Mouse (Mus musculus): Measurements from ENCODE around the gene Auts2. TPM values are rescaled to one million over a fixed set of nuclear protein-coding genes. Genes with fewer than 3 reads are reported as not detected.

The Auts2 gene
- polyA plus RNA-seq, 1 experiment from 2014 or later = 90.6 TPM

- H3K9me3 ChIP-seq (replicated peaks) = no peaks in the 10 kb centered on the region
- no peak overlapping the region for H3K27ac ChIP-seq
- H3K27me3 ChIP-seq = no peaks in the 10 kb centered on the region
- H3K4me2 ChIP-seq (replicated peaks) = no peak overlapping the region
- no peak for ATAC-seq (ENCODE audit: low FRiP score)
- no peak overlapping the region for H3K9ac ChIP-seq
- H3K4me3 ChIP-seq = no peak overlapping the region
- no peaks in the 10 kb centered on the region for H3K36me3 ChIP-seq
- WGBS = 80% methylated on average over 10 of the region's 10 CpGs
- peaks cover 10% of the 10 kb centered on the region for H3K4me1 ChIP-seq
Measured at GRCm38 (mm10) chr5:131812483-131813063, 730.6 kb downstream of the Auts2 start.

DNA sequence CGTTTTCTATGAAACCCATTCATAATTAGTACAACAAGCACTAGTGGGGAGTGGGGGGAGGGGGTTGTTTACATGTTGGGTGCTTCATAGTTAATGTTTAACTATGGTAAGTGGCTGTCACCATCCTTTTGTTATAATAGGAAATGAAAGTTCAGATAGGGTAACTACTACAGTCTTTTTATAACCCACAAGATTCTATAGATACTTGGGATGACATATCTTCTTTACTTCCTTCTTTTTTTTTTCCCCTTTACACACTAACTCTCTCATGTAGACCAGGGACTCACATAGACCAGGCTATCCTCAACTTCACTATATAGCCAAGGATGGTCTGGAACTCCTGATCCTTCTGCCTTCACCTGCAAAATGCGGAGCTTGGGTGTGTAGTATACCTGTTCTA, 736.8 kb downstream of the Auts2 start:
- WGBS = 89% methylated on average over 2 of the region's 2 CpGs
- peaks cover 30% of the 10 kb centered on the region for H3K4me1 ChIP-seq

GRCm38 (mm10) chr5:131805277-131805676, 737.9 kb downstream of the Auts2 start:
- Histone ChIP-seq H3K27me3 (no peaks in the 10 kb centered on the region), H3K36me3 (no peaks in the 10 kb centered on the region), H3K4me2 (replicated peaks) (no peak overlapping the region), H3K4me3 (no peak overlapping the region), H3K9me3 (replicated peaks) (no peaks in the 10 kb centered on the region), H3K27ac (no peak overlapping the region), H3K9ac (no peak overlapping the region), H3K4me1 (peaks cover 30% of the 10 kb centered on the region)
- 79% methylated on average over 4 of the region's 4 CpGs for WGBS
- ATAC-seq (ENCODE audit: low FRiP score) = no peak

More for the DNA sequence above, 736.8 kb downstream of the Auts2 start:
- no peak overlapping the region for H3K27ac ChIP-seq
- no peak overlapping the region for H3K9ac ChIP-seq
- no peak overlapping the region for H3K4me3 ChIP-seq
- no peak overlapping the region for H3K4me2 ChIP-seq (replicated peaks)
- no peaks in the 10 kb centered on the region for H3K9me3 ChIP-seq (replicated peaks)
- ATAC-seq (ENCODE audit: low FRiP score) = no peak
- H3K36me3 ChIP-seq = no peaks in the 10 kb centered on the region
- no peaks in the 10 kb centered on the region for H3K27me3 ChIP-seq

DNA sequence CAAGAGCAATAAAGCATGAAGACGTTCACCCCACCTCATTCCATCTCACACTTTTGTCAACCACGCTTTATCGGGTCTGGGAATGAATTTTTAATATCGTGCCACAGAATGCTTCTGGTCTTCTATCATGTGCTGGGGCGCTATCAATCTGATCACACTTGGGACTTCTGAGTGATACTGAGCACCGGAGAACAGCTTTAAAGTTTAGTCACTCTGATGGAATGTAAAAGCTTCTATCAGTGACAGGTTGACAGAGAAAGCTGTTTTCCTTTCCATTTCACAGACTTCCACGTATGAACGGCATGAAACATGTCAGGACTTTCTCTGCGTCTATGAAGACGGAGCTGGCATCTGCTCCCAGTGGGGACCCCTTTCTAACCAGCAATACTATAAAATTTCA, 739.5 kb downstream of the Auts2 start:
- Histone ChIP-seq H3K9me3 (replicated peaks) (no peaks in the 10 kb centered on the region), H3K27ac (no peak overlapping the region; the same call in 1 of the 2 replicates), H3K9ac (no peak overlapping the region), H3K4me3 (no peak overlapping the region), H3K4me1 (peaks cover 34% of the 10 kb centered on the region), H3K27me3 (no peaks in the 10 kb centered on the region; the same call in 1 of the 2 replicates), H3K36me3 (no peaks in the 10 kb centered on the region), H3K4me2 (replicated peaks) (no peak overlapping the region)
- WGBS = 65% methylated on average over 10 of the region's 10 CpGs
- no peak for ATAC-seq (ENCODE audit: low FRiP score)

DNA sequence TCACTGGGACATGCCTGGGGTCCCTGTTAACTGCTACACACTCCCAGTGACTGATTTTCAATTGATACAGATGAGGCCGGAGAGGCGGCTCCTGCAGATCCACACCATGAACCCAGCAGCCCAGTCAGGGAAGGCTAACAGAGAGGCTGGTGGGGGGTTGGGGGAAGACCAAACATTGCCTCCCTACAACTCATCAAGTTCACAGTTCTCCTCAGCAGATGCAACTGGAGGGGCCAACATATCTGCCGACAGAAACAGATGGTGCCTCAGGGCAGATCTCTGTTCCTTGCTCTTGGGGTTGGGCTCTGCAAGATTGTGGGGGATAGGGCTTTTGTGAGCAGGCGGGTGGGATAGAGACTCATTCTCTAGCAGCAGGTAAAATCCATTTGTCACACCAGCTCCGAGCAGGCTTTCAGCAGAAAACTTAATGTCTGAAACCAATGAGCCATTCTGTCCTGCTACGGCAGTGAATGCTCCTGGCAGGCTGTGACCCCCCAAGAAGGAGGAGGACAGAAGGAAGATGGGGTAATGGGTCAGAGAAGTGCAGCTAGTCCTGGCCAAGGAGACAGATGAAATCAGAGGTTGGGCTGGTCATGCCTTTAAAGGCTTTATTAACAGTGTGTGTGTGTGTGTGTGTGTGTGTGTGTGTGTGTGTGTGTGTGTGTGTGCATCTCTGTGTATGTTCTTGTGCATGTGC, 740.7 kb downstream of the Auts2 start:
- H3K4me3 ChIP-seq = no peak overlapping the region
- no peak overlapping the region for H3K9ac ChIP-seq
- ATAC-seq (ENCODE audit: low FRiP score) = peak; percentile 78
- no peak overlapping the region for H3K4me2 ChIP-seq (replicated peaks)
- 19% methylated on average over 6 of the region's 6 CpGs for WGBS
- H3K27ac ChIP-seq = peak overlapping the region; percentile 73
- H3K27me3 ChIP-seq = no peaks in the 10 kb centered on the region; the same call in 1 of the 2 replicates
- no peaks in the 10 kb centered on the region for H3K36me3 ChIP-seq
- H3K9me3 ChIP-seq (replicated peaks) = no peaks in the 10 kb centered on the region
- H3K4me1 ChIP-seq = peaks cover 39% of the 10 kb centered on the region

GRCm38 (mm10) chr5:131801924-131802323, 741.2 kb downstream of the Auts2 start:
- H3K9ac ChIP-seq = no peak overlapping the region
- H3K4me2 ChIP-seq (replicated peaks) = no peak overlapping the region
- H3K27ac ChIP-seq = peak overlapping the region; percentile 73
- no peak overlapping the region for H3K4me3 ChIP-seq
- 56% methylated on average over 6 of the region's 6 CpGs for WGBS
- H3K36me3 ChIP-seq = no peaks in the 10 kb centered on the region
- no peaks in the 10 kb centered on the region for H3K9me3 ChIP-seq (replicated peaks)
- ATAC-seq (ENCODE audit: low FRiP score) = peak; percentile 44
- peaks cover 41% of the 10 kb centered on the region for H3K4me1 ChIP-seq
- H3K27me3 ChIP-seq = no peaks in the 10 kb centered on the region; the same call in 1 of the 2 replicates

DNA sequence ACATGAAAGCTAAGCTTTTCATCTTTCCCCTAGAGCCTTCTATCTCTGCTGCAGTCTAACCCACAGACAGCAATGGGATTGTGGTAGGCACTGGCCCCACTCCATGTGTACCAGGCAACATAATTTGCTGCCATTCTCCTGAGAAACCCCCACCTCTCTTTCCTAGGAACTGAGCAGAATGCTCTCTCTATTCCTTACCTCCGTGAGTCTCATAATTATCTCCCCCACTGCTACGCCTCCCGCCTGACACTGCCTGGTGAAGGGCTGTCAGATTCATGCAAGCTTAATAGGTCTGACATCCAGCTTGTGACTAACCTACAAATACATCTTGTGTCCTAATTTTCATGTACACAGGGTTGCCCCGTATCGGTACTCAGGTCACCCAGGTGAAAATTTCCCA, 744.8 kb downstream of the Auts2 start:
- Histone ChIP-seq H3K4me3 (no peak overlapping the region), H3K4me2 (replicated peaks) (no peak overlapping the region), H3K4me1 (peaks cover 52% of the 10 kb centered on the region), H3K27ac (peak overlapping the region; percentile 32; the same call in 1 of the 2 replicates), H3K27me3 (peaks cover 4% of the 10 kb centered on the region; the same call in 1 of the 2 replicates), H3K9ac (no peak overlapping the region), H3K9me3 (replicated peaks) (no peaks in the 10 kb centered on the region), H3K36me3 (no peaks in the 10 kb centered on the region)
- WGBS = 46% methylated on average over 5 of the region's 5 CpGs
- no peak for ATAC-seq (ENCODE audit: low FRiP score)

DNA sequence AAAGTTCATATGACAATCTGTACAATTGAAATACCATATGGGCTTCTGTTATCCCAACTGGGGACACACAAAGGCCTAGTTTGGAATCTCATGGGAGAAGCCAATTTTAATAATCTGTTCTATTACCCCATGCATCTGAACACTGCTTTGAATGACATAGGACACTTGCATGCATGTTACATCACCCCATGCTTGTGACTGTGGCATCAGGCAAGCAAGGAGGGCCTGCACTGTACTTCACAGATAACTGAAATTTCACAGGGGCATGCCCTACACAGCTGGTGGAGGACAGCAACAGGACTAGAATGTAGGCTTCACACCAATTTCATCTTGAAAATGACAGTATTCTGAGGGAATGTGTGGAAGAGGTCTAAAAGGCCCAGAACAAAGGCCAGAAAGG, 746.1 kb downstream of the Auts2 start:
- no peak overlapping the region for H3K4me3 ChIP-seq
- H3K4me1 ChIP-seq = peaks cover 47% of the 10 kb centered on the region
- no peaks in the 10 kb centered on the region for H3K36me3 ChIP-seq
- no peak overlapping the region for H3K4me2 ChIP-seq (replicated peaks)
- H3K9ac ChIP-seq = no peak overlapping the region
- no peak for ATAC-seq (ENCODE audit: low FRiP score)
- no peaks in the 10 kb centered on the region for H3K9me3 ChIP-seq (replicated peaks)
- peaks cover 4% of the 10 kb centered on the region; the same call in 1 of the 2 replicates for H3K27me3 ChIP-seq
- no peak overlapping the region for H3K27ac ChIP-seq

DNA sequence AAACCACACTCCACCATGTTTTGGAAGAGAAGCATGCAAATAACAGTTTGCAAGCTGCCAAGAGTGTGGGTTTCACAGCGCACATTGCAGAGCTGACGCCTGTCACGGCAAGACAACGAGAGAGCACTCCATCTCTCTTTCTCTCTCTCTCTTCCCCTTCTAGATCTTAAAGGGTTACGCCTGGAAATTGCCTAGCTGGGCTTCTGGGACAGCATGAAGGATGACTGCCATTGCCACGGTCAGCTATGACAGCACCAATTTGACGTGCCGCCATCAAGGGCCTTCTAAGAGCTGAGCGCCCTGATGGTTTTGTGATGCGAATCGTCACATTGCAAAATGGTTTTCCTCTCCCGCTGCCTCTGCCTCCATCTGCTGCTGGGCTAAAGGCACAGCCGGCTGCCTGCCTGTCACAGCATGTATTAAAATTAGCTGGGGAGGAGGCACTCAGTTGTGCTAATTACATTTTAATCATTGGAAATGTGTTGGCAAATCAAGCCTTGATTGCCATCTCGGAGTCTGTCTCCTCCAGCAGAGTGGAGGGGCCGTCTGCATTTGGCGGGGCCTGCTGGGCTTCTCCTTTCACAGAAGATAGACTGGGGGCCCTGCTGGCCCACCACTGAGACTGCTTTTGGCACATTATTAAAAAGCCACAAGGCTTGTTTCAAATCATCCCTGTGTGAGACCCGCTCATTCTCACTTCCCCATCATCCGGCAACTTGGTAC, 748.6 kb downstream of the Auts2 start:
- Histone ChIP-seq H3K4me2 (replicated peaks) (peak overlapping the region; percentile 30), H3K4me1 (peaks cover 47% of the 10 kb centered on the region), H3K9ac (no peak overlapping the region), H3K9me3 (replicated peaks) (no peaks in the 10 kb centered on the region), H3K36me3 (no peaks in the 10 kb centered on the region), H3K4me3 (no peak overlapping the region), H3K27ac (peak overlapping the region; percentile 71), H3K27me3 (peaks cover 4% of the 10 kb centered on the region; the same call in 1 of the 2 replicates)
- WGBS = 24% methylated on average over 18 of the region's 18 CpGs
- ATAC-seq (ENCODE audit: low FRiP score) = peak; percentile 84

DNA sequence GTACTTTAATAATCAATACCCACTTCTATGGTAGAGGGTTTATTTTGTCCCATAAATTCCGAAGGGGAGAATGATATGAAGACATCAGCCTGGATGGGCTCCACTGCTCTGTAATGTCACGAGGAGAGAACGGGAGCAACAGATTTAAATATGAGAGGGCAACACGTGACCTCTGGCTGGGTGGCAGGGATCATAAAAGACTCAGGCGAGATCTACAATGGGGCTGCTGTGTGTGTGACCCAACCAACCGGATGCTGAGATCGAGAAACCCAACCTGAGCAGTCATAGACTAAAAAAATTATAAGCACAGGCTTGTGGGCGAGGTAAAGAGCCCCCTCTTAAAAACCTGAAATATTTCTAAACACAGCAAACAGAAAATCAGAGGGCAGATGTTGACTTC, 753.5 kb downstream of the Auts2 start:
- Histone ChIP-seq H3K4me3 (no peak overlapping the region), H3K27ac (no peak overlapping the region), H3K4me2 (replicated peaks) (no peak overlapping the region), H3K27me3 (no peaks in the 10 kb centered on the region; the same call in 1 of the 2 replicates), H3K9ac (no peak overlapping the region), H3K36me3 (no peaks in the 10 kb centered on the region), H3K4me1 (peaks cover 41% of the 10 kb centered on the region), H3K9me3 (replicated peaks) (no peaks in the 10 kb centered on the region)
- 47% methylated on average over 8 of the region's 8 CpGs for WGBS
- no peak for ATAC-seq (ENCODE audit: low FRiP score)

DNA sequence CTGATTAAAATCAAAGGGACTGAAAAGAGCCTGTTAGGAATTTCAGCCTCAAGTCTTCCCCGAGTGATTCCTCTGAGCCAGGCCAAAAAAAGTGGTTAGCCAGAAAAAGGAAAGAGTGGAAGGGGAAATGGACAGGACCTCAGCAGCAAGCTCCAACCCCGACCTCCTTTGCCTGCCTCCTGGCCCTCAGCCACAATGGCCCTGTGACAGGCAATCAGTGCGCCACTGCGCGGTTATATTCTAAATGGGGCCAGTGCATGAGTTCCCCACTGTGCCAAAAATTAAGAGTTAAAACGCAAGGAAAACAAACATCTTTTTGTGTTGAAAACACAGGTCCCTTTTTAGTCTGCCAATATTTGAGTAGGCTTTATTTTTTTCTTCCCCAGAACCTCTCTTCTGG, 755.1 kb downstream of the Auts2 start:
- H3K36me3 ChIP-seq = no peaks in the 10 kb centered on the region
- H3K27ac ChIP-seq = no peak overlapping the region; the same call in 1 of the 2 replicates
- ATAC-seq (ENCODE audit: low FRiP score) = no peak

GRCm38 (mm10) chr5:131783241-131783640, 759.9 kb downstream of the Auts2 start:
- Histone ChIP-seq H3K27me3 (no peaks in the 10 kb centered on the region; the same call in 1 of the 2 replicates), H3K4me3 (no peak overlapping the region), H3K9ac (no peak overlapping the region), H3K9me3 (replicated peaks) (no peaks in the 10 kb centered on the region), H3K4me1 (peaks cover 34% of the 10 kb centered on the region), H3K4me2 (replicated peaks) (no peak overlapping the region), H3K27ac (peak overlapping the region; percentile 49; the same call in 1 of the 2 replicates), H3K36me3 (no peaks in the 10 kb centered on the region)
- WGBS = 38% methylated on average over 3 of the region's 3 CpGs
- ATAC-seq (ENCODE audit: low FRiP score) = no peak

More for the DNA sequence above, 755.1 kb downstream of the Auts2 start:
- H3K9ac ChIP-seq = no peak overlapping the region
- no peak overlapping the region for H3K4me2 ChIP-seq (replicated peaks)
- 19% methylated on average over 6 of the region's 6 CpGs for WGBS
- H3K27me3 ChIP-seq = no peaks in the 10 kb centered on the region; the same call in 1 of the 2 replicates
- no peak overlapping the region for H3K4me3 ChIP-seq
- H3K9me3 ChIP-seq (replicated peaks) = no peaks in the 10 kb centered on the region
- H3K4me1 ChIP-seq = peaks cover 31% of the 10 kb centered on the region
